Mouse (Mus musculus) MEL (cell line): ENCODE results near the gene Hc.

ENCODE experiments used
- CTCF ChIP-seq, 3 experiments: IDR thresholded peaks in 2 of 3; conservative IDR thresholded peaks in 1 of 3; 2 replicates each; pipeline ENCODE4 v1.5.1; 2011 to 2012; ENCODE audit warnings: low read length in 3 of 3, low read depth in 2 of 3, mild to moderate bottlenecking in 2 of 3, improper control_type of control experiment in 1 of 3, inconsistent platforms in 1 of 3, mixed read lengths in 1 of 3, moderate library complexity in 1 of 3; ENCODE audit not compliant: control insufficient read depth in 1 of 3, insufficient read depth in 1 of 3, poor library complexity in 1 of 3, severe bottlenecking in 1 of 3
- EP300 ChIP-seq, 2 experiments: IDR thresholded peaks; 2 replicates each; pipeline ENCODE4 v1.6.1; 2011; ENCODE audit warnings: improper control_type of control experiment in 2 of 2, low read length in 2 of 2, low read depth in 1 of 2, mild to moderate bottlenecking in 1 of 2
- GATA1 ChIP-seq: IDR thresholded peaks from 2 replicates; pipeline ENCODE4 v1.6.1; 2011; ENCODE audit warnings: low read depth, low read length, improper control_type of control experiment
- JUND ChIP-seq: IDR thresholded peaks from 2 replicates; pipeline ENCODE4 v1.6.1; 2011; ENCODE audit warnings: low read depth, mild to moderate bottlenecking, improper control_type of control experiment, low read length
- MAX ChIP-seq: IDR thresholded peaks from 2 replicates; pipeline ENCODE4 v1.6.1; 2011; ENCODE audit warnings: low read length, improper control_type of control experiment
- NELFE ChIP-seq: IDR thresholded peaks from 2 replicates; pipeline ENCODE4 v1.6.1; 2011; ENCODE audit warnings: low read depth, low read length, improper control_type of control experiment
- USF1 ChIP-seq: IDR thresholded peaks from 2 replicates; pipeline ENCODE4 v1.6.1; 2014; ENCODE audit warnings: low read depth, mild to moderate bottlenecking, inconsistent platforms, low read length, improper control_type of control experiment, moderate library complexity

DNA sequence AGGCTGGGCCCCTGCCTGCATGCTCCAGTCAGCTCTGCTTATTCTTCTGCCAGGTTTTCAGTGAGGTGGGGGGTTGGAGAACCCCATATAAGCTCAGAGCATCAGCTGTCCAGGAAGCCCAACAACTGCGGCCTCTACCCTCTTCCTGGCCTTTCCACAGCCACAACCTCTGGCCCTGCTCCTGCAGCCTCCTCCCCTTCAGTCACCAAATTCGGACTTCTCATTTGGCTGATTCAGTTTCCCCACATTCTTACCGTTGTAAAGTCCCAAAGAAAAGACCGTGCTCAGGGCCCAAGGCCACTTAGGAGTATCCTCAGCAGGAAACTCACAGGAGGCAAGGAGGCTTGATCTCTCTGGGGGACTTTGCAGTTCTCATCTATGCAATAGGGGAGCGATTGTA lies 104.3 kb downstream of the Hc start:
- TF ChIP-seq EP300 (IDR thresholded peaks at IDR 0.05; ENCODE audit: low read depth in 1 of 2, low read length in 2 of 2), result no peak
- TF ChIP-seq CTCF (IDR thresholded peaks at IDR 0.05 in 2 of 3, conservative IDR thresholded peaks at IDR 0.05 in 1 of 3; ENCODE audit: control insufficient read depth in 1 of 3, insufficient read depth in 1 of 3, low read depth in 2 of 3, low read length in 3 of 3, poor library complexity in 1 of 3, severe bottlenecking in 1 of 3), result no peak
- TF ChIP-seq MAX, result no peak
- TF ChIP-seq USF1, result no peak
- no peak for TF ChIP-seq JUND
- TF ChIP-seq GATA1, result no peak
- TF ChIP-seq NELFE, result no peak
